20 mouse cellular contexts compared by ENCODE assay signal in the genomic region with DNA sequence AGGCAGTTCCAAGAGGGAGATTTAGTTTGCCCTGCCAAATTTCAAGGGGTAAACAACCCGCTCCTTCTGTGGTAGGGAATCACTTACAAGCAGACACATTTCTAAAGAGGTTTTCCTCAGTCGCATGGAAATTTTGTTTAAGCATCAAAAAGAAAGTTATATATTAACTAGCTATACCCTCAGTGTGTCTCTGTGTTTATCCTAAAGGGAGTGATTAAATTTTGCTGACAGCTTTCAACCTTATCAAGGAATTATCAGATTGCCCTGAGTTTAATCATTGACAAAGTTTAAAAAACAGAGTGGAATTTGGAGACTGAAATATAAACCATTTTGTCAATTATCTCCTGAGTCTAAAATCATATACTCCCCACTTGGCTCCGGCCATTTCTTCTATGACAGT. TPM values are rescaled to one million over a fixed set of nuclear protein-coding genes. Genes with fewer than 3 reads are reported as not detected.
A peak's percentile ranks its signal among the peaks of the same experiment; 100 is the strongest.
DNase-seq lines count a peak whose midpoint lies in the region; ATAC-seq and TF ChIP-seq lines count a peak whose summit lies in the region.
"Had no signal": no experiment of that assay in that cellular context is flagged by ENCODE, and none has a peak within 500 bp of the region (broad histone marks: within the 10 kb centered on the region; RNA-seq: fewer than 3 reads in every experiment).

No protein-coding gene starts in this region.

- no peak for TF ChIP-seq POLR2A in liver, adult 2 months (IDR thresholded peaks at IDR 0.05; ENCODE audit: extremely low read depth, insufficient read depth, low read length)

- no peaks in the 10 kb centered on the region for H3K36me3 ChIP-seq in liver, adult 2 months (ENCODE audit: control insufficient read depth, insufficient read depth, low read length)
- H3K36me3 ChIP-seq in liver, postnatal 0 days (replicated peaks; ENCODE audit: insufficient read depth, low read length): no peaks in the 10 kb centered on the region
- H3K36me3 ChIP-seq in stomach, embryonic 16.5 days (ENCODE audit: control insufficient read depth, insufficient read depth, low read length): no peaks in the 10 kb centered on the region
- no peaks in the 10 kb centered on the region for H3K36me3 ChIP-seq in stomach, postnatal 0 days (ENCODE audit: control insufficient read depth, insufficient read depth, low read length)
- H3K36me3 ChIP-seq: embryonic facial prominence, embryonic 12.5 days; embryonic facial prominence, embryonic 15.5 days; forebrain, embryonic 15.5 days; heart, embryonic 13.5 days had no signal

- peak overlapping the region; percentile 74 for H3K27ac ChIP-seq in liver, adult 2 months (replicated peaks; ENCODE audit: insufficient read depth, low read depth, low read length)
- H3K27ac ChIP-seq in liver, postnatal 0 days (ENCODE audit: low read depth): no peak overlapping the region
- H3K27ac ChIP-seq in stomach, embryonic 16.5 days (ENCODE audit: low read length): no peak overlapping the region
- no peak overlapping the region for H3K27ac ChIP-seq in stomach, postnatal 0 days (replicated peaks)
- H3K27ac ChIP-seq: embryonic facial prominence, embryonic 12.5 days; embryonic facial prominence, embryonic 15.5 days; forebrain, embryonic 15.5 days; heart, embryonic 13.5 days; hindbrain, embryonic 14.5 days; hindbrain, postnatal 0 days had no signal

- ATAC-seq in liver, postnatal 0 days: no peak
- ATAC-seq in stomach, embryonic 16.5 days (ENCODE audit: insufficient read depth, low FRiP score): no peak
- no peak for ATAC-seq in stomach, postnatal 0 days (ENCODE audit: low FRiP score, low TSS enrichment)
- ATAC-seq: activated CD4-positive, CD25-positive, alpha-beta regulatory T cell, adult 4 months; forebrain, embryonic 15.5 days; hindbrain, postnatal 0 days had no signal

- TF ChIP-seq EP300 in liver, postnatal 0 days (IDR thresholded peaks at IDR 0.05; ENCODE audit: low read depth): no peak
- no peak for TF ChIP-seq EP300 in stomach, postnatal 0 days (optimal IDR thresholded peaks at IDR 0.05)

- peaks cover 2% of the 10 kb centered on the region; the same call in 1 of the 2 replicates for H3K79me2 ChIP-seq in liver, adult 2 months (ENCODE audit: control insufficient read depth, insufficient read depth, low read length)

- H3K4me1 ChIP-seq in liver, adult 2 months (ENCODE audit: control insufficient read depth, insufficient read depth, low read length): peaks cover 8% of the 10 kb centered on the region
- H3K4me1 ChIP-seq in liver, postnatal 0 days (ENCODE audit: insufficient read depth): no peaks in the 10 kb centered on the region
- H3K4me1 ChIP-seq in stomach, embryonic 16.5 days (ENCODE audit: control insufficient read depth, insufficient read depth, low read length): no peaks in the 10 kb centered on the region
- no peaks in the 10 kb centered on the region for H3K4me1 ChIP-seq in stomach, postnatal 0 days (replicated peaks; ENCODE audit: control insufficient read depth, insufficient read depth)
- H3K4me1 ChIP-seq: embryonic facial prominence, embryonic 12.5 days; embryonic facial prominence, embryonic 15.5 days; forebrain, embryonic 15.5 days; heart, embryonic 13.5 days had no signal

- H3K27me3 ChIP-seq in liver, adult 2 months (ENCODE audit: control insufficient read depth, insufficient read depth, low read length): no peaks in the 10 kb centered on the region
- no peaks in the 10 kb centered on the region for H3K27me3 ChIP-seq in liver, postnatal 0 days (ENCODE audit: insufficient read depth, low read length)
- no peaks in the 10 kb centered on the region for H3K27me3 ChIP-seq in stomach, embryonic 16.5 days (ENCODE audit: control insufficient read depth, insufficient read depth, low read length)
- no peaks in the 10 kb centered on the region for H3K27me3 ChIP-seq in stomach, postnatal 0 days (ENCODE audit: control insufficient read depth, insufficient read depth, low read length)
- H3K27me3 ChIP-seq: embryonic facial prominence, embryonic 12.5 days; embryonic facial prominence, embryonic 15.5 days; forebrain, embryonic 15.5 days; heart, embryonic 13.5 days had no signal

- H3K4me3 ChIP-seq in liver, adult 2 months (ENCODE audit: insufficient read depth, low read depth, low read length): 0 out of 2 replicates have a peak overlapping the region, but pooled peaks have one; percentile 16
- no peak overlapping the region for H3K4me3 ChIP-seq in liver, postnatal 0 days (ENCODE audit: low read depth, low read length)
- H3K4me3 ChIP-seq in stomach, embryonic 16.5 days (replicated peaks; ENCODE audit: low read length): no peak overlapping the region
- H3K4me3 ChIP-seq in stomach, postnatal 0 days (ENCODE audit: low read depth, low read length): no peak overlapping the region
- H3K4me3 ChIP-seq: embryonic facial prominence, embryonic 12.5 days; embryonic facial prominence, embryonic 15.5 days; forebrain, embryonic 15.5 days; heart, embryonic 13.5 days had no signal

- H3K4me2 ChIP-seq in liver, postnatal 0 days (ENCODE audit: low read depth, low read length): no peak overlapping the region
- 0 out of 2 replicates have a peak overlapping the region, but pooled peaks have one; percentile 4 for H3K4me2 ChIP-seq in stomach, embryonic 16.5 days (ENCODE audit: low read depth, low read length)
- no peak overlapping the region for H3K4me2 ChIP-seq in stomach, postnatal 0 days (replicated peaks; ENCODE audit: low read depth)
- H3K4me2 ChIP-seq: embryonic facial prominence, embryonic 12.5 days; embryonic facial prominence, embryonic 15.5 days; forebrain, embryonic 15.5 days; heart, embryonic 13.5 days; hindbrain, embryonic 14.5 days had no signal

- WGBS in liver, adult 2 months: 10% methylated on average over 3 of the region's 3 CpGs
- WGBS in liver, postnatal 0 days (ENCODE audit: insufficient replicate concordance): 47% methylated on average over 3 of the region's 3 CpGs
- 45% methylated on average over 3 of the region's 3 CpGs for WGBS in stomach, embryonic 16.5 days
- WGBS in stomach, postnatal 0 days: 50% methylated on average over 3 of the region's 3 CpGs

- DNase-seq in adrenal gland, adult 2 months: peak; percentile 8
- no peak for DNase-seq in adrenal gland, adult (ENCODE audit: inconsistent age in 2 of 2, low spot score in 1 of 2)
- DNase-seq in liver, adult 2 months (ENCODE audit: extremely low read depth, low read depth, low spot score): peak; percentile 83
- no peak for DNase-seq in liver, postnatal 0 days
- no peak for DNase-seq in stomach, postnatal 0 days (ENCODE audit: low spot score)
- no peak for DNase-seq in frontal cortex, postnatal 25 days (ENCODE audit: low spot score in 2 of 2)
- DNase-seq: adrenal gland, postnatal 14 days; cerebellum, adult 11 months; cerebellum, postnatal 25 days; gastrocnemius, postnatal 14 days; heart, postnatal 14 days; heart, postnatal 4 days had no signal

- H3K9ac ChIP-seq in liver, adult 2 months (ENCODE audit: low read depth, low read length): no peak overlapping the region
- H3K9ac ChIP-seq in liver, postnatal 0 days (replicated peaks): no peak overlapping the region
- no peak overlapping the region for H3K9ac ChIP-seq in stomach, embryonic 16.5 days (ENCODE audit: low read length)
- no peak overlapping the region for H3K9ac ChIP-seq in stomach, postnatal 0 days (ENCODE audit: low read length)
- H3K9ac ChIP-seq: embryonic facial prominence, embryonic 12.5 days; embryonic facial prominence, embryonic 15.5 days; forebrain, embryonic 15.5 days; heart, embryonic 13.5 days; hindbrain, embryonic 14.5 days had no signal

- H3K9me3 ChIP-seq in liver, postnatal 0 days (ENCODE audit: low read length): no peaks in the 10 kb centered on the region
- no peaks in the 10 kb centered on the region for H3K9me3 ChIP-seq in stomach, embryonic 16.5 days (replicated peaks; ENCODE audit: control insufficient read depth, low read length)
- H3K9me3 ChIP-seq in stomach, postnatal 0 days (ENCODE audit: control insufficient read depth, low read length): no peaks in the 10 kb centered on the region
- H3K9me3 ChIP-seq: embryonic facial prominence, embryonic 12.5 days; embryonic facial prominence, embryonic 15.5 days; forebrain, embryonic 15.5 days; heart, embryonic 13.5 days had no signal

- TF ChIP-seq CTCF in liver, adult 2 months (IDR thresholded peaks at IDR 0.05; ENCODE audit: low read depth, low read length): no peak
- no peak for TF ChIP-seq CTCF in liver, postnatal 0 days (IDR thresholded peaks at IDR 0.05; ENCODE audit: low read depth)
- no peak for TF ChIP-seq CTCF in stomach, postnatal 0 days (IDR thresholded peaks at IDR 0.05; ENCODE audit: low read depth)

RNA-seq across cellular contexts. Expression of a gene that starts 5.1 kb away (rescaled TPM):
- total RNA-seq in adrenal gland, adult 2 months (2021): 10 to 100 TPM; 22.3 to 40.1 TPM
- polyA plus RNA-seq in adrenal gland, adult 2 months (2012; rRNA removed): 2.1 and 2.2 TPM in 2 replicates
- 139 and 175 TPM in 2 replicates for total RNA-seq in liver, adult 2 months (2014; rRNA removed)
- 101 and 125 TPM in 2 replicates for polyA plus RNA-seq in liver, adult 2 months (2012; rRNA removed)
- polyA plus RNA-seq in liver, postnatal 0 days (2015; fragmentation: Nextera tagmentation; extraction: Ambion mirVana): 74.5 and 76.7 TPM in 2 replicates
- polyA plus RNA-seq in stomach, embryonic 16.5 days (2015; fragmentation: Nextera tagmentation; extraction: Ambion mirVana): 47.6 and 50.2 TPM in 2 replicates
- 17.0 and 18.9 TPM in 2 replicates for polyA plus RNA-seq in stomach, postnatal 0 days (2015; fragmentation: Nextera tagmentation; extraction: Ambion mirVana)
- polyA plus RNA-seq: activated CD4-positive, CD25-positive, alpha-beta regulatory T cell, adult 4 months had no signal

Comparison
In these comparisons a context has a peak if more than half of its experiments do, and no peak if none do; other contexts are left out.
1. DNase-seq: peak in adrenal gland, adult 2 months (single experiment) and liver, adult 2 months (single experiment); none in adrenal gland, adult (0 of 2), liver, postnatal 0 days (single experiment), stomach, postnatal 0 days (single experiment) and frontal cortex, postnatal 25 days (0 of 2).